ENCODE assay signal across 25 mouse cellular contexts in genomic region chr12:75387156-75387555, GRCm38 (mm10). TPM values are rescaled to one million over a fixed set of nuclear protein-coding genes. Genes with fewer than 3 reads are reported as not detected.
A peak's percentile ranks its signal among the peaks of the same experiment; 100 is the strongest.
DNase-seq lines count a peak whose midpoint lies in the region; ATAC-seq and TF ChIP-seq lines count a peak whose summit lies in the region.
"Had no signal": no experiment of that assay in that cellular context is flagged by ENCODE, and none has a peak within 500 bp of the region (broad histone marks: within the 10 kb centered on the region; RNA-seq: fewer than 3 reads in every experiment).

No protein-coding gene starts in this region.

- TF ChIP-seq CTCF in heart, adult 2 months (IDR thresholded peaks at IDR 0.05) = no peak

- TF ChIP-seq EP300 in heart, adult 2 months (IDR thresholded peaks at IDR 0.05; ENCODE audit: insufficient read depth, low read depth, low read length) = 0 out of 2 replicates have a peak, but pooled peaks have one; percentile 46

- H3K9me3 ChIP-seq in heart, embryonic 11.5 days (replicated peaks; ENCODE audit: control insufficient read depth, low read length) = no peaks in the 10 kb centered on the region
- H3K9me3 ChIP-seq in embryonic facial prominence, embryonic 14.5 days (ENCODE audit: control insufficient read depth, low read length) = no peaks in the 10 kb centered on the region
- H3K9me3 ChIP-seq: intestine, embryonic 15.5 days; neural tube, embryonic 12.5 days had no signal

- H3K27ac ChIP-seq in heart, adult 2 months = peak overlapping the region; percentile 59
- no peak overlapping the region for H3K27ac ChIP-seq in heart, embryonic 11.5 days (ENCODE audit: low read depth, low read length)
- no peak overlapping the region for H3K27ac ChIP-seq in embryonic facial prominence, embryonic 14.5 days (replicated peaks; ENCODE audit: low read depth, low read length)
- H3K27ac ChIP-seq: hindbrain, embryonic 14.5 days; intestine, embryonic 15.5 days; layer of hippocampus, adult 2 months; neural tube, embryonic 12.5 days had no signal

- H3K4me1 ChIP-seq in heart, adult 2 months (ENCODE audit: control insufficient read depth, insufficient read depth, low read length) = peaks cover 4% of the 10 kb centered on the region; the same call in 1 of the 2 replicates
- no peaks in the 10 kb centered on the region for H3K4me1 ChIP-seq in heart, embryonic 11.5 days (ENCODE audit: control insufficient read depth, insufficient read depth, low read length)
- H3K4me1 ChIP-seq in embryonic facial prominence, embryonic 14.5 days (ENCODE audit: control insufficient read depth, insufficient read depth, low read length) = no peaks in the 10 kb centered on the region
- H3K4me1 ChIP-seq: intestine, embryonic 15.5 days; neural tube, embryonic 12.5 days had no signal

- H3K9ac ChIP-seq in heart, adult 2 months (ENCODE audit: low read depth, low read length) = no peak overlapping the region
- no peak overlapping the region for H3K9ac ChIP-seq in heart, embryonic 11.5 days (ENCODE audit: low read depth, low read length)
- H3K9ac ChIP-seq in embryonic facial prominence, embryonic 14.5 days (ENCODE audit: low read depth, low read length) = no peak overlapping the region
- H3K9ac ChIP-seq: hindbrain, embryonic 14.5 days; intestine, embryonic 15.5 days; liver, postnatal 0 days; neural tube, embryonic 12.5 days had no signal

- 69% methylated on average over 8 of the region's 8 CpGs for WGBS in heart, adult 2 months
- WGBS in heart, embryonic 11.5 days (ENCODE audit: insufficient replicate concordance) = 82% methylated on average over 8 of the region's 8 CpGs
- 74% methylated on average over 8 of the region's 8 CpGs for WGBS in embryonic facial prominence, embryonic 14.5 days

- no peak for TF ChIP-seq POLR2A in heart, adult 2 months (IDR thresholded peaks at IDR 0.05; ENCODE audit: insufficient read depth, low read depth, low read length)

- no peak for ATAC-seq in heart, embryonic 11.5 days (replicated peaks; ENCODE audit: insufficient number of reproducible peaks, low FRiP score, low TSS enrichment)
- ATAC-seq in embryonic facial prominence, embryonic 14.5 days (ENCODE audit: low read depth) = no peak
- ATAC-seq in granulocyte monocyte progenitor cell, adult 5-6 weeks (replicated peaks; ENCODE audit: poor library complexity, severe bottlenecking) = peak; percentile 66
- ATAC-seq in megakaryocyte progenitor cell, adult 5-6 weeks (replicated peaks; ENCODE audit: poor library complexity) = peak; percentile 57
- ATAC-seq: activated CD4-positive, CD25-positive, alpha-beta regulatory T cell, adult 4 months; forebrain, embryonic 14.5 days; intestine, embryonic 15.5 days; liver, postnatal 0 days; Patski had no signal

- H3K27me3 ChIP-seq in heart, adult 2 months (ENCODE audit: control insufficient read depth, insufficient read depth, low read length) = no peaks in the 10 kb centered on the region
- H3K27me3 ChIP-seq in heart, embryonic 11.5 days (ENCODE audit: control insufficient read depth, insufficient read depth, low read length) = 0 out of 2 replicates have a peak, but pooled peaks cover 4% of the 10 kb centered on the region
- H3K27me3 ChIP-seq in embryonic facial prominence, embryonic 14.5 days (replicated peaks; ENCODE audit: control insufficient read depth, insufficient read depth, low read length) = no peaks in the 10 kb centered on the region
- H3K27me3 ChIP-seq: intestine, embryonic 15.5 days; neural tube, embryonic 12.5 days had no signal

- no peak overlapping the region for H3K4me3 ChIP-seq in heart, adult 2 months
- H3K4me3 ChIP-seq in heart, embryonic 11.5 days (ENCODE audit: low read depth, low read length) = no peak overlapping the region
- no peak overlapping the region for H3K4me3 ChIP-seq in embryonic facial prominence, embryonic 14.5 days (ENCODE audit: low read depth, low read length)
- H3K4me3 ChIP-seq: erythroblast, embryonic 14.5 days; intestine, embryonic 15.5 days; layer of hippocampus, adult 2 months; neural tube, embryonic 12.5 days had no signal

- H3K4me2 ChIP-seq in heart, embryonic 11.5 days = no peak overlapping the region
- H3K4me2 ChIP-seq in embryonic facial prominence, embryonic 14.5 days (ENCODE audit: low read depth, low read length) = no peak overlapping the region
- H3K4me2 ChIP-seq: hindbrain, embryonic 14.5 days; intestine, embryonic 15.5 days; neural tube, embryonic 12.5 days had no signal

- peaks cover 2% of the 10 kb centered on the region; the same call in 1 of the 2 replicates for H3K36me3 ChIP-seq in heart, adult 2 months (ENCODE audit: control insufficient read depth, insufficient read depth, low read length)
- no peaks in the 10 kb centered on the region for H3K36me3 ChIP-seq in heart, embryonic 11.5 days (ENCODE audit: control insufficient read depth, insufficient read depth, low read length)
- no peaks in the 10 kb centered on the region for H3K36me3 ChIP-seq in embryonic facial prominence, embryonic 14.5 days (ENCODE audit: control insufficient read depth, insufficient read depth, low read length)
- H3K36me3 ChIP-seq: intestine, embryonic 15.5 days; neural tube, embryonic 12.5 days had no signal

- intact Hi-C loops in heart, adult 2 months (cut with DNase I) = loop anchor here (5.0 kb wide), 3 partner anchors 35 to 1055 kb away; partner anchors contain the start of gene Rhoj

- DNase-seq in heart, adult 2 months = peak; percentile 42 to 49
- DNase-seq in embryonic facial prominence, embryonic 14.5 days (ENCODE audit: low spot score) = peak; percentile 43
- no peak for DNase-seq in kidney, postnatal 10 days
- DNase-seq in embryo, embryonic 9.5 days (ENCODE audit: extremely low spot score) = no peak
- DNase-seq: adrenal gland, postnatal 25 days; left cerebral cortex, postnatal 4 days; liver, postnatal 0 days; lung, postnatal 14 days; thymus, adult 18-20 months had no signal

- no peaks in the 10 kb centered on the region for H3K79me2 ChIP-seq in heart, adult 2 months (replicated peaks; ENCODE audit: control insufficient read depth, insufficient read depth, low read length)

RNA-seq across cellular contexts. Expression of gene Gphb5, which starts 29.4 kb away (rescaled TPM):
- not detected for total RNA-seq in heart, adult 2 months (2021)
- not detected in 2 replicates for polyA plus RNA-seq in heart, adult 2 months (2012; rRNA removed)
- not detected in 2 replicates for polyA plus RNA-seq in heart, embryonic 11.5 days (2014; fragmentation: Nextera tagmentation; extraction: Ambion mirVana)
- 0.10 and 0.33 TPM in 2 replicates for polyA plus RNA-seq in embryonic facial prominence, embryonic 14.5 days (2014; fragmentation: Nextera tagmentation; extraction: Ambion mirVana)
- not detected in 2 replicates for total RNA-seq in granulocyte monocyte progenitor cell, adult 5-6 weeks (2014; fragmentation: Nextera tagmentation)
- not detected in 2 replicates for total RNA-seq in granulocyte monocyte progenitor cell, adult 5-6 weeks (2017)
- total RNA-seq in megakaryocyte progenitor cell, adult 5-6 weeks (2015) = 0.73 TPM in 1 of 2 replicates, not detected in the other
- not detected in 2 replicates for total RNA-seq in megakaryocyte progenitor cell, adult 5-6 weeks (2017)
- total RNA-seq: adrenal gland, postnatal 25 days; layer of hippocampus, adult 2 months; left cerebral cortex, adult 18-20 months; left cerebral cortex, postnatal 4 days; megakaryocyte-erythroid progenitor cell, adult 5-6 weeks had no signal
- polyA plus RNA-seq: activated CD4-positive, CD25-positive, alpha-beta regulatory T cell, adult 4 months; C2C12; erythroblast, embryonic 14.5 days; forebrain, embryonic 14.5 days; hindbrain, embryonic 14.5 days; intestine, embryonic 15.5 days; kidney, embryonic 14.5 days; liver, postnatal 0 days; neural tube, embryonic 12.5 days; Patski; urinary bladder, adult 2 months had no signal

Comparison
In these comparisons a context has a peak if more than half of its experiments do, and no peak if none do; other contexts are left out.
1. DNase-seq: peak in heart, adult 2 months (2 of 2) and embryonic facial prominence, embryonic 14.5 days (single experiment); none in kidney, postnatal 10 days (single experiment) and embryo, embryonic 9.5 days (single experiment).
2. ATAC-seq: peak in granulocyte monocyte progenitor cell, adult 5-6 weeks (single experiment) and megakaryocyte progenitor cell, adult 5-6 weeks (single experiment); none in heart, embryonic 11.5 days (single experiment) and embryonic facial prominence, embryonic 14.5 days (single experiment).